Comparison of ENCODE assay signal across 16 mouse cellular contexts in genomic region chr19:6633400-6633799, GRCm38 (mm10).
DNase-seq lines count a peak whose midpoint lies in the region; ATAC-seq and TF ChIP-seq lines count a peak whose summit lies in the region.
"Had no signal": no experiment of that assay in that cellular context is flagged by ENCODE, and none has a peak within 500 bp of the region (broad histone marks: within the 10 kb centered on the region; RNA-seq: fewer than 3 reads in every experiment).

No protein-coding gene starts in this region.

- TF ChIP-seq POLR2A in MEL (IDR thresholded peaks at IDR 0.05; ENCODE audit: control insufficient read depth in 1 of 2, insufficient read depth in 1 of 2, low read depth in 1 of 2, low read length in 2 of 2, poor library complexity in 1 of 2) = no peak

- 34% methylated on average over 10 of the region's 10 CpGs for WGBS in kidney, embryonic 15.5 days
- 41% methylated on average over 9 of the region's 10 CpGs for WGBS in hindbrain, embryonic 15.5 days

- H3K4me1 ChIP-seq in kidney, embryonic 15.5 days = peaks cover 6% of the 10 kb centered on the region; the same call in 1 of the 2 replicates
- H3K4me1 ChIP-seq in MEL (ENCODE audit: control insufficient read depth in 1 of 2, insufficient read depth in 2 of 2, low read length in 2 of 2) = no peaks in the 10 kb centered on the region
- H3K4me1 ChIP-seq in hindbrain, embryonic 15.5 days (replicated peaks) = peaks cover 5% of the 10 kb centered on the region; the same call in 1 of the 2 replicates

- no peak overlapping the region for H3K4me2 ChIP-seq in kidney, embryonic 15.5 days
- H3K4me2 ChIP-seq in hindbrain, embryonic 15.5 days = 0 out of 2 replicates have a peak overlapping the region, but pooled peaks have one; percentile 17
- H3K4me2 ChIP-seq: limb, embryonic 12.5 days had no signal

- no peak overlapping the region for H3K9ac ChIP-seq in kidney, embryonic 15.5 days
- H3K9ac ChIP-seq in MEL (ENCODE audit: control insufficient read depth, low read depth, low read length, poor library complexity, severe bottlenecking) = no peak overlapping the region
- H3K9ac ChIP-seq in hindbrain, embryonic 15.5 days = no peak overlapping the region
- H3K9ac ChIP-seq: limb, embryonic 12.5 days had no signal

- no peak for TF ChIP-seq EP300 in MEL (IDR thresholded peaks at IDR 0.05; ENCODE audit: low read depth in 1 of 2, low read length in 2 of 2)

- H3K4me3 ChIP-seq in kidney, embryonic 15.5 days (replicated peaks) = no peak overlapping the region
- no peak overlapping the region for H3K4me3 ChIP-seq in MEL (ENCODE audit: control insufficient read depth in 1 of 2, insufficient read depth in 1 of 2, low read depth in 2 of 2, low read length in 2 of 2)
- H3K4me3 ChIP-seq in hindbrain, embryonic 15.5 days = no peak overlapping the region
- H3K4me3 ChIP-seq: heart, embryonic 10.5 days; limb, embryonic 12.5 days had no signal

- H3K27ac ChIP-seq in kidney, embryonic 15.5 days = no peak overlapping the region
- no peak overlapping the region for H3K27ac ChIP-seq in MEL (ENCODE audit: control insufficient read depth, low read depth, low read length)
- H3K27ac ChIP-seq in hindbrain, embryonic 15.5 days (replicated peaks) = no peak overlapping the region
- H3K27ac ChIP-seq: heart, embryonic 10.5 days; limb, embryonic 12.5 days had no signal

- H3K79me2 ChIP-seq in MEL (ENCODE audit: control insufficient read depth, insufficient read depth, low read length, poor library complexity) = no peaks in the 10 kb centered on the region

- no peaks in the 10 kb centered on the region for H3K27me3 ChIP-seq in kidney, embryonic 15.5 days
- no peaks in the 10 kb centered on the region for H3K27me3 ChIP-seq in MEL (ENCODE audit: control insufficient read depth in 1 of 2, insufficient read depth in 2 of 2, low read length in 2 of 2)
- no peaks in the 10 kb centered on the region for H3K27me3 ChIP-seq in hindbrain, embryonic 15.5 days

- TF ChIP-seq CTCF in MEL (IDR thresholded peaks at IDR 0.05 in 2 of 3, conservative IDR thresholded peaks at IDR 0.05 in 1 of 3; ENCODE audit: control insufficient read depth in 1 of 3, insufficient read depth in 1 of 3, low read depth in 2 of 3, low read length in 3 of 3, poor library complexity in 1 of 3, severe bottlenecking in 1 of 3) = no peak

- no peaks in the 10 kb centered on the region for H3K36me3 ChIP-seq in kidney, embryonic 15.5 days
- H3K36me3 ChIP-seq in MEL (ENCODE audit: control insufficient read depth in 1 of 2, insufficient read depth in 2 of 2, low read length in 2 of 2) = no peaks in the 10 kb centered on the region
- H3K36me3 ChIP-seq in hindbrain, embryonic 15.5 days = no peaks in the 10 kb centered on the region
- H3K36me3 ChIP-seq: heart, embryonic 10.5 days; limb, embryonic 12.5 days had no signal

- TF ChIP-seq RAD21 in MEL (IDR thresholded peaks at IDR 0.05; ENCODE audit: low read depth, low read length) = no peak

- no peaks in the 10 kb centered on the region for H3K9me3 ChIP-seq in kidney, embryonic 15.5 days (replicated peaks)
- H3K9me3 ChIP-seq in MEL (replicated peaks; ENCODE audit: insufficient read depth, low read length) = no peaks in the 10 kb centered on the region
- no peaks in the 10 kb centered on the region for H3K9me3 ChIP-seq in hindbrain, embryonic 15.5 days
- H3K9me3 ChIP-seq: heart, embryonic 10.5 days; limb, embryonic 12.5 days had no signal

- DNase-seq in kidney, adult 11 months = no peak
- DNase-seq in MEL (ENCODE audit: low read depth, low spot score) (peak; percentile 47), MN1 (ENCODE audit: low spot score) (no peak)
- peak; percentile 19 for DNase-seq in adrenal gland, postnatal 25 days
- no peak for DNase-seq in kidney, postnatal 25 days
- DNase-seq: cerebellum, adult 11 months; gastrocnemius, postnatal 14 days; kidney, postnatal 36 days; lung, postnatal 4 days; right cerebral cortex, adult 18-20 months had no signal

- ATAC-seq in kidney, embryonic 15.5 days (replicated peaks; ENCODE audit: low FRiP score) = 0 out of 2 replicates have a peak, but pooled peaks have one; percentile 43
- peak; percentile 65; the same call in 1 of the 2 replicates for ATAC-seq in hindbrain, embryonic 15.5 days (ENCODE audit: low FRiP score, low read depth)
- no peak for ATAC-seq in megakaryocyte-erythroid progenitor cell, adult 5-6 weeks (replicated peaks; ENCODE audit: low FRiP score, low TSS enrichment, poor library complexity, severe bottlenecking)
- ATAC-seq: intestine, postnatal 0 days had no signal

TF ChIP-seq in MEL, 35 proteins besides CTCF, POLR2A, EP300 and RAD21:
- TF ChIP-seq MYC (IDR thresholded peaks at IDR 0.05; ENCODE audit: low read depth, low read length) (no peak), MAZ (IDR thresholded peaks at IDR 0.05; ENCODE audit: low read depth, low read length) (no peak), BHLHE40 (IDR thresholded peaks at IDR 0.05; ENCODE audit: borderline replicate concordance, low read depth, low read length) (no peak), MAFK (IDR thresholded peaks at IDR 0.05; ENCODE audit: borderline replicate concordance, low read depth, low read length) (no peak), KAT2A (conservative IDR thresholded peaks at IDR 0.05; ENCODE audit: low read depth, low read length) (no peak), USF2 (IDR thresholded peaks at IDR 0.05; ENCODE audit: borderline replicate concordance in 1 of 2, insufficient read depth in 1 of 2, low read depth in 1 of 2, low read length in 2 of 2) (no peak)

Comparison
In these comparisons a context has a peak if more than half of its experiments do, and no peak if none do; other contexts are left out.
1. DNase-seq: peak in MEL (single experiment) and adrenal gland, postnatal 25 days (single experiment); none in kidney, adult 11 months (single experiment), MN1 (single experiment) and kidney, postnatal 25 days (0 of 2).